Mouse (Mus musculus): ENCODE measurements around the gene Ddi2. TPM values are rescaled to one million over a fixed set of nuclear protein-coding genes. Genes with fewer than 3 reads are reported as not detected.

Gene Ddi2
- total and polyA plus RNA-seq, 2 experiments from 2014 or later: 11.5 to 32.8 TPM

- no peak overlapping the region for H3K9ac ChIP-seq (replicated peaks; ENCODE audit: low read depth, low read length)
- ATAC-seq (ENCODE audit: insufficient read depth, low read depth): no peak
- no peaks in the 10 kb centered on the region for H3K9me3 ChIP-seq (replicated peaks; ENCODE audit: control insufficient read depth, low read length)
- 88% methylated on average over 8 of the region's 8 CpGs for WGBS
- H3K4me1 ChIP-seq (ENCODE audit: control insufficient read depth, insufficient read depth): peaks cover 5% of the 10 kb centered on the region; the same call in 1 of the 2 replicates
- no peak overlapping the region for H3K4me2 ChIP-seq (ENCODE audit: low read depth, low read length)
- H3K4me3 ChIP-seq (ENCODE audit: low read depth, low read length): no peak overlapping the region
- DNase-seq (ENCODE audit: low spot score): no peak
- H3K36me3 ChIP-seq (replicated peaks; ENCODE audit: control insufficient read depth, insufficient read depth, low read length): peaks cover 97% of the 10 kb centered on the region
- no peak for TF ChIP-seq CTCF (IDR thresholded peaks at IDR 0.05; ENCODE audit: low read depth)
- no peak for TF ChIP-seq EP300 (IDR thresholded peaks at IDR 0.05; ENCODE audit: low read depth)
- no peaks in the 10 kb centered on the region for H3K27me3 ChIP-seq (ENCODE audit: control insufficient read depth, insufficient read depth, low read length)
- no peak overlapping the region for H3K27ac ChIP-seq (ENCODE audit: low read depth)
Measured at GRCm38 (mm10) chr4:141694719-141695118, 28.5 kb downstream of the Ddi2 start.

GRCm38 (mm10) chr4:141688505-141688904, 34.7 kb downstream of the Ddi2 start:
- no peak for ATAC-seq (ENCODE audit: insufficient read depth, low read depth)
- peaks cover 79% of the 10 kb centered on the region for H3K36me3 ChIP-seq (replicated peaks; ENCODE audit: control insufficient read depth, insufficient read depth, low read length)
- H3K4me2 ChIP-seq (ENCODE audit: low read depth, low read length): no peak overlapping the region
- no peaks in the 10 kb centered on the region for H3K9me3 ChIP-seq (replicated peaks; ENCODE audit: control insufficient read depth, low read length)
- no peak overlapping the region for H3K9ac ChIP-seq (replicated peaks; ENCODE audit: low read depth, low read length)
- no peak overlapping the region for H3K27ac ChIP-seq (ENCODE audit: low read depth)
- WGBS: 90% methylated on average over 8 of the region's 8 CpGs
- no peak overlapping the region for H3K4me3 ChIP-seq (ENCODE audit: low read depth, low read length)
- no peak for DNase-seq (ENCODE audit: low spot score)
- no peaks in the 10 kb centered on the region for H3K4me1 ChIP-seq (ENCODE audit: control insufficient read depth, insufficient read depth)
- TF ChIP-seq EP300 (IDR thresholded peaks at IDR 0.05; ENCODE audit: low read depth) (no peak), CTCF (IDR thresholded peaks at IDR 0.05; ENCODE audit: low read depth) (no peak)
- no peaks in the 10 kb centered on the region for H3K27me3 ChIP-seq (ENCODE audit: control insufficient read depth, insufficient read depth, low read length)

GRCm38 (mm10) chr4:141686525-141686924, 36.7 kb downstream of the Ddi2 start:
- Histone ChIP-seq H3K9me3 (replicated peaks; ENCODE audit: control insufficient read depth, low read length) (no peaks in the 10 kb centered on the region), H3K36me3 (replicated peaks; ENCODE audit: control insufficient read depth, insufficient read depth, low read length) (peaks cover 67% of the 10 kb centered on the region), H3K27ac (ENCODE audit: low read depth) (no peak overlapping the region), H3K4me1 (ENCODE audit: control insufficient read depth, insufficient read depth) (peaks cover 14% of the 10 kb centered on the region), H3K27me3 (ENCODE audit: control insufficient read depth, insufficient read depth, low read length) (no peaks in the 10 kb centered on the region), H3K4me3 (ENCODE audit: low read depth, low read length) (no peak overlapping the region), H3K9ac (replicated peaks; ENCODE audit: low read depth, low read length) (no peak overlapping the region), H3K4me2 (ENCODE audit: low read depth, low read length) (no peak overlapping the region)
- 70% methylated on average over 8 of the region's 8 CpGs for WGBS
- no peak for ATAC-seq (ENCODE audit: insufficient read depth, low read depth)
- no peak for TF ChIP-seq EP300 (IDR thresholded peaks at IDR 0.05; ENCODE audit: low read depth)
- no peak for TF ChIP-seq CTCF (IDR thresholded peaks at IDR 0.05; ENCODE audit: low read depth)
- DNase-seq (ENCODE audit: low spot score): no peak

- DNase-seq (ENCODE audit: low spot score) (no peak), ATAC-seq (ENCODE audit: insufficient read depth, low read depth) (no peak)
- Histone ChIP-seq H3K36me3 (replicated peaks; ENCODE audit: control insufficient read depth, insufficient read depth, low read length) (peaks cover 62% of the 10 kb centered on the region), H3K4me1 (ENCODE audit: control insufficient read depth, insufficient read depth) (peaks cover 16% of the 10 kb centered on the region), H3K4me2 (ENCODE audit: low read depth, low read length) (no peak overlapping the region), H3K27me3 (ENCODE audit: control insufficient read depth, insufficient read depth, low read length) (no peaks in the 10 kb centered on the region), H3K9ac (replicated peaks; ENCODE audit: low read depth, low read length) (no peak overlapping the region), H3K9me3 (replicated peaks; ENCODE audit: control insufficient read depth, low read length) (no peaks in the 10 kb centered on the region), H3K27ac (ENCODE audit: low read depth) (no peak overlapping the region), H3K4me3 (ENCODE audit: low read depth, low read length) (no peak overlapping the region)
- 60% methylated on average over 3 of the region's 3 CpGs for WGBS
- TF ChIP-seq EP300 (IDR thresholded peaks at IDR 0.05; ENCODE audit: low read depth) (no peak), CTCF (IDR thresholded peaks at IDR 0.05; ENCODE audit: low read depth) (no peak)
Measured at GRCm38 (mm10) chr4:141686093-141686492, 37.1 kb downstream of the Ddi2 start.

- ATAC-seq (ENCODE audit: insufficient read depth, low read depth): no peak
- no peak within 1 kb of the TSS for H3K27ac ChIP-seq (ENCODE audit: low read depth)
Measured at GRCm38 (mm10) chr4:141685499-141685898, 37.7 kb downstream of the Ddi2 start, which contains the start of gene Rsc1a1. Rsc1a1 (minus strand) TSS chr4:141685599.

GRCm38 (mm10) chr4:141682706-141683230, 40.5 kb downstream of the Ddi2 start:
- no peak for ATAC-seq (ENCODE audit: insufficient read depth, low read depth)
- Histone ChIP-seq H3K4me3 (ENCODE audit: low read depth, low read length) (no peak overlapping the region), H3K4me2 (ENCODE audit: low read depth, low read length) (no peak overlapping the region), H3K27me3 (ENCODE audit: control insufficient read depth, insufficient read depth, low read length) (no peaks in the 10 kb centered on the region), H3K9ac (replicated peaks; ENCODE audit: low read depth, low read length) (no peak overlapping the region), H3K27ac (ENCODE audit: low read depth) (peak overlapping the region; percentile 18), H3K36me3 (replicated peaks; ENCODE audit: control insufficient read depth, insufficient read depth, low read length) (peaks cover 45% of the 10 kb centered on the region), H3K9me3 (replicated peaks; ENCODE audit: control insufficient read depth, low read length) (no peaks in the 10 kb centered on the region), H3K4me1 (ENCODE audit: control insufficient read depth, insufficient read depth) (peaks cover 16% of the 10 kb centered on the region)
- no peak for DNase-seq (ENCODE audit: low spot score)
- TF ChIP-seq CTCF (IDR thresholded peaks at IDR 0.05; ENCODE audit: low read depth) (no peak), EP300 (IDR thresholded peaks at IDR 0.05; ENCODE audit: low read depth) (no peak)
- 52% methylated on average over 12 of the region's 12 CpGs for WGBS

More at GRCm38 (mm10) chr4:141685499-141685898, 37.7 kb downstream of the Ddi2 start, which contains the start of gene Rsc1a1:
- Histone ChIP-seq H3K27me3 (ENCODE audit: control insufficient read depth, insufficient read depth, low read length) (no peaks in the 10 kb centered on the region), H3K4me3 (ENCODE audit: low read depth, low read length) (no peak within 1 kb of the TSS), H3K36me3 (replicated peaks; ENCODE audit: control insufficient read depth, insufficient read depth, low read length) (peaks cover 56% of the 10 kb centered on the region), H3K9me3 (replicated peaks; ENCODE audit: control insufficient read depth, low read length) (no peaks in the 10 kb centered on the region), H3K4me1 (ENCODE audit: control insufficient read depth, insufficient read depth) (peaks cover 16% of the 10 kb centered on the region), H3K4me2 (ENCODE audit: low read depth, low read length) (no peak within 1 kb of the TSS), H3K9ac (replicated peaks; ENCODE audit: low read depth, low read length) (no peak within 1 kb of the TSS)
- TF ChIP-seq EP300 (IDR thresholded peaks at IDR 0.05; ENCODE audit: low read depth) (no peak), CTCF (IDR thresholded peaks at IDR 0.05; ENCODE audit: low read depth) (no peak)
- WGBS: 92% methylated on average over 6 of the region's 6 CpGs
- DNase-seq (ENCODE audit: low spot score): no peak
